Mouse (Mus musculus) limb, embryonic 12.5 days (tissue): ENCODE measurements around the gene Lsm2. TPM values are rescaled to one million over a fixed set of nuclear protein-coding genes. Genes with fewer than 3 reads are reported as not detected.
"Not testable (repeated sequence)": the region's sequence is repeated elsewhere in the genome, so short reads cannot be mapped to it uniquely, and the experiment has no call there.

ENCODE experiments used
- ATAC-seq: fragments of 200-750 bp; cut with Nextera tagmentation; 2 replicates; pipeline ENCODE4 v1.8.0; 2017; ENCODE audit warnings: low read depth, moderate TSS enrichment; ENCODE audit not compliant: insufficient number of reproducible peaks, insufficient read depth, low FRiP score, low TSS enrichment
- H3K27ac ChIP-seq: fragments of 300-500 bp; sonication (generic); 2 replicates; pipeline ENCODE4 v1.5.1; 2016; ENCODE audit warnings: mild to moderate bottlenecking, moderate library complexity
- H3K27me3 ChIP-seq: fragments of 300-500 bp; sonication (generic); 2 replicates; pipeline ENCODE4 v1.6.1; 2016; ENCODE audit warnings: mild to moderate bottlenecking, moderate library complexity
- H3K36me3 ChIP-seq: fragments of 300-500 bp; sonication (generic); 2 replicates; pipeline ENCODE4 v1.6.1; 2016; ENCODE audit warnings: mild to moderate bottlenecking, moderate library complexity
- H3K4me1 ChIP-seq: fragments of 300-500 bp; sonication (generic); replicated peaks from 2 replicates; pipeline ENCODE4 v1.6.1; 2016
- H3K4me2 ChIP-seq: fragments of 300-500 bp; sonication (generic); 2 replicates; pipeline ENCODE4 v1.6.1; 2016; ENCODE audit warnings: mild to moderate bottlenecking, moderate library complexity
- H3K4me3 ChIP-seq: fragments of 300-500 bp; sonication (generic); replicated peaks from 2 replicates; pipeline ENCODE4 v1.5.1; 2016; ENCODE audit warnings: mild to moderate bottlenecking
- H3K9ac ChIP-seq: fragments of 300-500 bp; sonication (generic); replicated peaks from 2 replicates; pipeline ENCODE4 v1.6.1; 2016; ENCODE audit warnings: mild to moderate bottlenecking, moderate library complexity
- H3K9me3 ChIP-seq: fragments of 300-500 bp; sonication (generic); 2 replicates; pipeline ENCODE4 v1.6.1; 2016; ENCODE audit warnings: mild to moderate bottlenecking, moderate library complexity
- WGBS: fragments of 180-500 bp; shearing (Covaris S2); methylation state at CpG from one replicate; pipeline ENCODE4 v1.1.7; 2016; 5-methylcytosine and 5-hydroxymethylcytosine counted together
- polyA plus RNA-seq: library from polyadenylated mRNA; unstranded; fragments of >200 nt; fragmentation: Nextera tagmentation; extraction: Ambion mirVana; gene quantifications from 2 replicates; pipeline ENCODE4 v1.2.1, GENCODE M21; 2016

Gene Lsm2
- polyA plus RNA-seq, 1 experiment from 2014 or later: 234 TPM

DNA sequence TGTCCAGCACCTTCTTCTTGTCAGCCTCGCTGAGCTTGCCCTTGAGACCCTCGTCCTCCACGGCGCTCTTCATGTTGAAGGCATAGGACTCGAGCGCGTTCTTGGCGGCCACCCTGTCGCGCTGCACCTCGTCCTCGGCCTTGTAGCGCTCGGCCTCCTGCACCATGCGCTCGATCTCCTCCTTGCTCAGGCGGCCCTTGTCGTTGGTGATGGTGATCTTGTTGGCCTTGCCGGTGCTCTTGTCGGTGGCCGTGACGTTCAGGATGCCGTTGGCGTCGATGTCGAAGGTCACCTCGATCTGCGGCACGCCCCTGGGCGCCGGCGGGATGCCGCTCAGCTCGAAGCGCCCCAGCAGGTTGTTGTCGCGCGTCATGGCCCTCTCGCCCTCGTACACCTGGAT is 24.4 kb upstream of the Lsm2 start:
- not testable (repeated sequence) for ATAC-seq, H3K9me3 ChIP-seq, H3K4me1 ChIP-seq, H3K4me3 ChIP-seq, H3K36me3 ChIP-seq, H3K4me2 ChIP-seq, H3K9ac ChIP-seq, H3K27ac ChIP-seq
- 15% methylated on average over 38 of the region's 40 CpGs for WGBS
- H3K27me3 ChIP-seq: peaks cover 33% of the 10 kb centered on the region

DNA sequence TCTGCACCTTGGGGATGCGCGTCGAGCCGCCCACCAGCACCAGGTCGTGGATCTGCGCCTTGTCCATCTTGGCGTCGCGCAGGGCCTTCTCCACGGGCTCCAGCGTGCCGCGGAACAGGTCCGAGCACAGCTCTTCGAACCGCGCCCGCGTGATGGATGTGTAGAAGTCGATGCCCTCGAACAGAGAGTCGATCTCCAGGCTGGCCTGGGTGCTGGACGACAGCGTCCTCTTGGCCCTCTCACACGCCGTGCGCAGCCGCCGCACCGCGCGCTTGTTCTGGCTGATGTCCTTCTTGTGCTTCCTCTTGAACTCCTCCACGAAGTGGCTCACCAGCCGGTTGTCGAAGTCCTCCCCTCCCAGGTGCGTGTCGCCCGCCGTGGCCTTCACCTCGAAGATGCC is 23.7 kb upstream of the Lsm2 start:
- H3K9me3 ChIP-seq, ATAC-seq, H3K36me3 ChIP-seq, H3K4me3 ChIP-seq, H3K4me1 ChIP-seq, H3K9ac ChIP-seq, H3K4me2 ChIP-seq, H3K27ac ChIP-seq: not testable (repeated sequence)
- H3K27me3 ChIP-seq: peaks cover 38% of the 10 kb centered on the region
- 34% methylated on average over 27 of the region's 40 CpGs for WGBS

DNA sequence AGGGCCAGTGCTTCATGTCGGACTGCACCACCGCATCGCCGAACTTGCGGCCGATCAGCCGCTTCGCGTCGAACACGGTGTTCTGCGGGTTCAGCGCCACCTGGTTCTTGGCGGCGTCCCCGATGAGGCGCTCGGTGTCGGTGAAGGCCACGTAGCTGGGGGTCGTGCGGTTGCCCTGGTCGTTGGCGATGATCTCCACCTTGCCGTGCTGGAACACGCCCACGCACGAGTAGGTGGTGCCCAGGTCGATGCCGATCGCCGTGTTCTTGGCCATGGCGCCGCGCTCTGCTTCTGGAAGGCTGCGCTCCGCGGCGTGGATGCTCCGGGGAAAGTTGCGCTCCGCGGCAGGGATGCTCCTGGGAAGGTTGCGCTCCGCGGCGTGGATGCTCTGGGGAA is 22.9 kb upstream of the Lsm2 start:
- H3K27ac ChIP-seq, H3K36me3 ChIP-seq, H3K9me3 ChIP-seq, H3K4me1 ChIP-seq: not testable (repeated sequence)
- H3K4me3 ChIP-seq: peak overlapping the region; percentile 55
- H3K27me3 ChIP-seq: peaks cover 43% of the 10 kb centered on the region
- H3K4me2 ChIP-seq: peak overlapping the region; percentile 65
- H3K9ac ChIP-seq: 0 out of 2 replicates have a peak overlapping the region, but pooled peaks have one; percentile 31
- ATAC-seq: peak; percentile 22
- WGBS: 1% methylated on average over 31 of the region's 47 CpGs

DNA sequence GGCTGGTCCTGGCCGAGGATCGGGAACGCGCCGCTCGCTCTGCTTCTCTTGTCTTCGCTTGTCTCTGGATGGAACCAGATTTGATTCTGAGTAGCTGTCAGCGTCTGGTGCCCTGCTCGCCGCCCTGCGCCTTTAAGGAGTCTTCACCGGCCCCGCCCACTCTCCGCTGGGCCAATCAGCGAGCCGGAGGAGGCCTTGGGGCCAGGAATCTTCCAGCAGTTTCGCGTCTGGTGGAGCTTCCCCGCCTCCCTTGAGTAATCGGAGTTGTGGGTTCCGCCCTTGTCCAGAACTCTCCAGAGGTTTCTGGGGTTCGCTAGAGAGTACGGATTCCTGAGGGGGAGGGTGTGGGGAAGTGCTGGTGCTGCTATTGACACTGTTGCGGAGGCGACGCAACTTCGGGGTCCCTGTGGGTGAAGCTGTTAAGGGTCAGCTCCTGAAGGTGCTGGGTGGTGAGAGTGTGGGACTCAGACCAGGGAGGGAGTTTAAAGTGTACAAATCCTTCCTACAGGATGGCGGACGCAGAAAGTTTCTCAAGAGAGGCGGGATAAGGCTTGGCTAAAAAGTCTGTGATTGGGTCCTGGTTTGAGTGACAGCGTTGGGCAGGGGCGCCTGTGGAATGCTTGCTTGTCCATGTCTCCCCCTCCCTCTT is 22.4 kb upstream of the Lsm2 start, which contains the start of gene Hspa1b:
Gene Hspa1b, minus strand, starts transcription at position 109 of the 649 bp plus-strand sequence.
- Histone ChIP-seq H3K27ac (peak within 1 kb of the TSS; percentile 91), H3K4me2 (peak within 1 kb of the TSS; percentile 65), H3K9ac (peak within 1 kb of the TSS; percentile 66), H3K4me3 (peak within 1 kb of the TSS; percentile 55), H3K27me3 (peaks cover 43% of the 10 kb centered on the region)
- ATAC-seq: peak; percentile 91
- H3K36me3 ChIP-seq, H3K4me1 ChIP-seq, H3K9me3 ChIP-seq: not testable (repeated sequence)
- under 1% methylated on average over 32 of the region's 32 CpGs for WGBS

DNA sequence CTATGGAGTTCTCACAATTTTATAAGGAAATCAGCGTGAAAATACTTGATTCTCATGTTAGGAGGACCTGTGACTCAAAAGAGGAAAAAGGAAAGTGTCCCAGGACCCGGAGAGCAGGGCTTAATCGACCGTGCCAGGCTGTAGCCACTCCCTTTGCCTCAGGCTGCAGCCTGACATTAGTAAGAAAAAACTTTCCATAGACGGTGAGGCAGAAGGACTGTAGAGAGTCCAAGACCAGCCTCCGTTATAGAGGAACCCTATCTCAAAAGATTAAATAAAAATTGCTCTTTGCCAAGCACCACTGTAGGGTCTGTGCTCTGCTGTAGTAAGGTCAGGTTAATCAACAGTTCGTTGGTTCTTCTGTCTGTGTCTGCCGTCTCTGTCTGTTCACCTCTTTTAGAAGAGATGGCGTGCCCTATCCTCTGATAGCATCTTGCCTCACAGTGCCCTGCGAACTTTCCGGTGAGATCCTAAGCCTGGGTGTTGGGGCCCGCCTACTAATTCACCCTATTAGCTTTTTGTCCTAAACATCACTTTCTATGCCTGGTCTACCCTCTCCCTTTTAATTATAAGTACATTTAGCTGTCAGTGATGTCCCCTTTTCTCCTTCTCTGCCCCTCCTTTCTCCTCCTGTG is 21.7 kb upstream of the Lsm2 start:
- H3K4me3 ChIP-seq: peak overlapping the region; percentile 55

DNA sequence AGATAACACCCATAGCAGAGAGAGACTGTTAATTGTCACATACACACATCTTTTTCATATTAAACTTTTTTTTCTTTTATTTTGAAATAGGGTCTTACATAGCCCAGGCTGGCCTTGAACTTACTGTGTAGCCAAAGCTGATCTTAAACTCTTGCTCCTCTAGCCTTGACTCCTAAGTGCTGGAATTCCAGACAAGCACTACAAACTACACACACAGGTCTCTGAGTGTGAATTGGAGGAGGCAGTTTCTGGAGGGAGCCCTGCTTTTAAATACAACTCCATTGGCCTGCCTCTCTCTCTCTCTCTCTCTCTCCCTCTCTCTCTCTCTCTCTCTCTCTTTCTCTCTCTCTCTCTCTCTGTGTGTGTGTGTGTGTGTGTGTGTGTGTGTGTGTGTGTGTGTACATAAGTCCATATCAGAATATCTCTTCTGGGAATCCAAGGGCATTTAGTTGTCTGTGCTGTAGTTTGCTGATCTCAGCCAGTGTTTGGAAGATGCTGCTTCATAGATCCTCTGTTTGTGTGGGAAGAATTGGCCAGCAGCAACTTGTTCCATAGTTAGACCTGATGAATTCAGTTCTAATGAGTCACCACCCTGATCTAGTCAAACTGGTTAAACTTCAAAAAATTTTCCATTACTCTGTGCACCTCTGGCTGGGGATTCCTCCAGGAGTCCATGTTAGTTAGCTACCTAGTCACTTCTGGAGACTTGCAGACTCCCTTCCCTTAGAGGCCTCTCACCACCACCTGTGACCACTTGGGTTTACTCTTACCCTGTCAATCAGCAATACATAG is 20.8 kb upstream of the Lsm2 start:
- Histone ChIP-seq H3K9ac (no peak overlapping the region), H3K27me3 (peaks cover 35% of the 10 kb centered on the region), H3K36me3 (no peaks in the 10 kb centered on the region), H3K4me3 (no peak overlapping the region), H3K4me1 (peaks cover 8% of the 10 kb centered on the region), H3K9me3 (no peaks in the 10 kb centered on the region), H3K4me2 (no peak overlapping the region), H3K27ac (no peak overlapping the region)
- ATAC-seq: no peak

More for the DNA sequence above, 21.7 kb upstream of the Lsm2 start:
- peak overlapping the region; percentile 91 for H3K27ac ChIP-seq
- H3K4me2 ChIP-seq: peak overlapping the region; percentile 65
- H3K4me1 ChIP-seq: peaks cover 8% of the 10 kb centered on the region
- no peak for ATAC-seq
- H3K9me3 ChIP-seq: no peaks in the 10 kb centered on the region
- peaks cover 42% of the 10 kb centered on the region for H3K27me3 ChIP-seq
- peak overlapping the region; percentile 66; the same call in 1 of the 2 replicates for H3K9ac ChIP-seq
- H3K36me3 ChIP-seq: no peaks in the 10 kb centered on the region
- WGBS: 15% methylated on average over 12 of the region's 12 CpGs

DNA sequence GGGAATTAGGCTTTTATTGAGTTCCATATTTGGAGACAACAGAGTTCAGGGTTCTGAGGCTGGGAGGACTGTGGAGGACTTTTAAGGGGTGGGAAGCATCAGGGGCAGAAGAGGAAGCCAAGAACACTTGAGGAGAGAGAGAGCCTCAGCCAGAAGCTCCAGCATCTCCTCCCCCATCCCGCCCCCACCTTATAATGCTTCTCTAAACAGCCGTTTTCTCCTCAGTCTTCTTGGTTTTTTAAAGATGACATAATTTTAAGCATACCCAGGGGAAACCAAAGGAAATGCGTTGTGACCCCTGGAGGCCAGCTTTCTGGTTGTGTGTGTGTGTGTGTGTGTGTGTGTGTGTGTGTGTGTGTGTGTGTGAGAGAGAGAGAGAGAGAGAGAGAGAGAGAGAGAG is 19.5 kb upstream of the Lsm2 start:
- WGBS: 35% methylated on average over 3 of the region's 3 CpGs
- Histone ChIP-seq H3K27me3 (peaks cover 33% of the 10 kb centered on the region), H3K27ac (no peak overlapping the region)

DNA sequence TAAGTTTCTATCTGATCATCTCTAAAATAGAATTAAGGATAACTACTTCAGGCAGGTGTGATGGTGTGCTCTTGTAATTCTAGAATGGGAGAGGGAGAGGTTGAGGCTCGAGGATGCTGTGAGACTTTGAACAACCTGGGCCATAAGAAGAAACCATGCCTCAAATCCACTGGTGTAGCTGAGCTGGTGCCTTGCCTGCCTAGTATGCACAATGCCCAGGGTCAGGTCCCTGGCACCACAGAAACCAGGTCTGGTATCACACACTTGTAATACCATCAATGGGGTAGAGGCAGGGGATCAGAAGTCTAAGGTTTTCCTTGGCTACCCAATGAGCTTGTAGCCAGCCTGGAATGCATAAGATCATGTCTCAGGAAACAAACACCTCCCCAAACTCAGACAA is 18.8 kb upstream of the Lsm2 start:
- H3K27me3 ChIP-seq: peaks cover 40% of the 10 kb centered on the region
- WGBS: 45% methylated on average over 1 of the region's 1 CpGs
- no peak overlapping the region for H3K9ac ChIP-seq
- H3K4me1 ChIP-seq: peaks cover 8% of the 10 kb centered on the region
- H3K36me3 ChIP-seq: no peaks in the 10 kb centered on the region
- no peak overlapping the region for H3K27ac ChIP-seq
- no peak for ATAC-seq
- H3K4me3 ChIP-seq: no peak overlapping the region
- no peaks in the 10 kb centered on the region for H3K9me3 ChIP-seq
- no peak overlapping the region for H3K4me2 ChIP-seq

More for the DNA sequence above, 19.5 kb upstream of the Lsm2 start:
- no peaks in the 10 kb centered on the region for H3K9me3 ChIP-seq
- no peak overlapping the region for H3K4me2 ChIP-seq
- H3K4me1 ChIP-seq: peaks cover 8% of the 10 kb centered on the region
- no peak for ATAC-seq
- no peak overlapping the region for H3K4me3 ChIP-seq
- no peaks in the 10 kb centered on the region for H3K36me3 ChIP-seq
- peak overlapping the region; percentile 37; the same call in 1 of the 2 replicates for H3K9ac ChIP-seq

DNA sequence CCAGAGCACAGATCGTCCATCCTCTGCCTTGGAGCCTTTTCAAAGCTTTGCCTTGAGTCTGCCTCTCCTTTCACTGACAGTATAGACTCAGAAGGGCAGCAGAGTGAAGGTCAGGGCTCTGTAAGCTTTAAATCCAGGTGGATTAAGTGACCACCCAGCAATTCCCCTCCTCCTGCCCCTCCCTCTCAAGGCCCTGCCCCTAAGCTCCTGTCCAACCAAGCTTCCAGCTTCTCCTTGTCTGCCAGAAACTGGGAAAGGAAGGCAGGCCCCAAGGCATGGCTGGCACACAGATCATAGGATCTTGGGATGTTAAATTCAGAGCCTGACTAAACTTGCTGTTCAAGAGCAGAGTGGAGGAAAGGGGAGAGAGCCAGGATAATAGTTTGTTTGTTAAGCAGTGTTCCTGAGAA is 17.0 kb upstream of the Lsm2 start:
- no peaks in the 10 kb centered on the region for H3K9me3 ChIP-seq
- no peak overlapping the region for H3K4me3 ChIP-seq
- WGBS: 23% methylated on average over 1 of the region's 1 CpGs
- no peak overlapping the region for H3K27ac ChIP-seq
- no peaks in the 10 kb centered on the region for H3K36me3 ChIP-seq
- no peak for ATAC-seq
- no peak overlapping the region for H3K4me2 ChIP-seq
- H3K4me1 ChIP-seq: peaks cover 8% of the 10 kb centered on the region
- no peak overlapping the region for H3K9ac ChIP-seq
- H3K27me3 ChIP-seq: peaks cover 58% of the 10 kb centered on the region

DNA sequence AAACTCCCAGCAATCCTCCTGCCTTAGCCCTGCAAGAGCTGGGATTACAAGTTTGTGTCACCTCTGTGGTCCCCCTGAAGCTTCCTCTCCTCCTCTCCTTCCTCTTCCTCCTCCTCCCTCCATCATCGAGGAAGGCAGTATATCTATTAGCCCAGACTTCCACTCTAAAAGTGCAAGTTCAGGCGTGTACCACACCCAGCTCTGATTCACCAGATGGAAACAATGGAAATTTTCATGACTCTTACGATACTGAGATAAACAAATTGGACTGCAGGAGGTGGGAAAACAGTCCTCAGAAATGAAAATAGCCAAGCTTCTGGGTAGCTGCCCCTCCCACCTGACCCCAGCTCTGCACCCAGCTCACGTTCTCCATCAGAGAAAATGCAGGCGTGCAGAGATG is 16.0 kb upstream of the Lsm2 start:
- H3K27me3 ChIP-seq: peaks cover 65% of the 10 kb centered on the region
- no peak overlapping the region for H3K9ac ChIP-seq
- H3K4me1 ChIP-seq: no peaks in the 10 kb centered on the region
- H3K4me3 ChIP-seq: no peak overlapping the region
- no peaks in the 10 kb centered on the region for H3K36me3 ChIP-seq
- WGBS: 81% methylated on average over 5 of the region's 5 CpGs
- H3K9me3 ChIP-seq: no peaks in the 10 kb centered on the region
- H3K27ac ChIP-seq: no peak overlapping the region
- no peak for ATAC-seq
- no peak overlapping the region for H3K4me2 ChIP-seq

DNA sequence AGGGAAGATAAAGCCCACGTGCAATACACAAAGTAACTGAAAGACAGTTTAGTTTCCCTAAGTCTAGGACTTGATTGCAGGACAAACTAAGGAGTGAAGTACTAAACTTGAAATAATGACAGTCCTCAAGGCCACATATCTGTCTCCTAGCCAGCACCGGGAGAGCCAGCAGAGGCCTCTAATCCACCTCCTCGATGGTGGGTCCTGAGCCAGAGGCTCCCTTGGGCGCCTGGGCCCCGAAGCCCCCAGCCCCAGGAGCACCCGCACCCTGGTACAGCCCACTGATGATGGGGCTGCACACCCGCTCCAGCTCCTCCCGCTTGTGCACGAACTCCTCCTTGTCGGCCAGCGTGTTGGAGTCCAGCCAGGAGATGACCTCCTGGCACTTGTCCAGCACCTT is 11.8 kb upstream of the Lsm2 start, which contains the start of gene Gm20481:
Gene Gm20481, plus strand, starts transcription at position 91 of the 400 bp plus-strand sequence.
- not testable (repeated sequence) for H3K4me1 ChIP-seq, H3K4me3 ChIP-seq, H3K4me2 ChIP-seq, H3K36me3 ChIP-seq, H3K9ac ChIP-seq, H3K27ac ChIP-seq, ATAC-seq, H3K9me3 ChIP-seq
- WGBS: 68% methylated on average over 9 of the region's 11 CpGs
- H3K27me3 ChIP-seq: peaks cover 40% of the 10 kb centered on the region
